Mouse (Mus musculus) left cerebral cortex, adult 9 months (tissue): ENCODE data around the gene Pex10.
"Not testable (repeated sequence)": the region's sequence is repeated elsewhere in the genome, so short reads cannot be mapped to it uniquely, and the experiment has no call there.

Experiments
- DNase-seq, 2 experiments: peaks; one replicate each; pipeline ENCODE4 v3.0.0; 2022; ENCODE audit warnings: low spot score in 2 of 2

Pex10 gene

DNA sequence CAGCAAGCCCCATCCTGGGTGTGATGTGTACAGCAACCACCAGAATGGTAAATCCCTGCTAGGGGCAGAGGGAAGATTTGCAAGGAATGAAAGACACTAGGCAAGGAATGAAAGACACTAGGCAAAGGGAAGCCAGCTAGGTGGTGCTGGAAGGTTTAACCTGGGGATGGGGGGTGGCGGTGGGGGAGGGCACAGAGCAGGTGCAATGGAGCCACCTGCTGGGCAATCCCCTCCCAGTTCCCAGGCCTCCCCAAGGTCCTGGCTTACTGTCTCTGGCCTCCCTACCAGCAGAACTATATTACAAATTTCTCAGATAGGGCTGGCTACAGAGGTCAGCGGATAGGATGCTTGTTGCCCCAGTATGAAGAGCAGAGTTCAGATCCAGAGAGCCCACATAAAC lies 2.3 kb upstream of the Pex10 start:
- no peak for DNase-seq

DNA sequence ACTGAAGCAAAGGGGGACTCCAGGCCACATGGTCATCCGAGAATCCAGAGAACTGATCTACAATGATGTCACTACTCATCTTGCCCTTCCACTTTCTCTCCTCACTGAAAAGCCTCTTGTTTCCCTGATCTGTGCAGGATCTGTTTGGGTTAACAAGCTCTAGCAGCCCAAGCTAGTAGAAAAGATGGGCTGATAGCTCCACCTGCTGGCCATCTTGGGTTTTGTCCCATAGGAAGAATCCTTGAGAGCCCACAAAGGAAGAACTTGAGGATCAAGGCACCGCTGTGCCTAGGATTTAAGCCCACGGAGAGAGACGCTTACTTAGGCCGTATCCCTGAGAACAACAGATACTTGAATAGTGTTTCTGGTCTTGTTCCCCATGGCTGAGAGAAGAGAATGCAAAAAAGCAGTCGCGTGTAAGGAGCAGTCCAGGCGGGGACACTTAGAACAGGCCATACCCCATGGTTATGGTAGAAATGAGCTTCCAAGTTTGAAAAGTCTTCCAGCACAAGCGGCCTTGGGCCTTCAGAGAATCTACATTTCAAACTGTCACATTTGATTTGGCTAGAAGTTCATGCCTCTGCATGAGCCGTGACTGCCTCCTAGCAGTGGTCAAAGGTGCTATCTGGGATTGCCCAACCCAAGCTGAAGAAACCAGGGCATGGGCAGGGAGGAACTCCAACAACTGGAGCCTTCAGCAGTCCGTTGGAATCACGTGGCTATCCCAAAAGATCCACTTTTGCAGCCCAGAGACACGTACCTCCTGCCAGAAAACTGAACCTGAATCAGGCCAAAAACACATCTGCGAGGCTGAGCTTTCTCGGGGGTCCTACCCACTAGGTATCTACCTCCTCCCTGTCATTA lies 614 bp upstream of the Pex10 start:
- DNase-seq = peak; percentile 74 to 96

DNA sequence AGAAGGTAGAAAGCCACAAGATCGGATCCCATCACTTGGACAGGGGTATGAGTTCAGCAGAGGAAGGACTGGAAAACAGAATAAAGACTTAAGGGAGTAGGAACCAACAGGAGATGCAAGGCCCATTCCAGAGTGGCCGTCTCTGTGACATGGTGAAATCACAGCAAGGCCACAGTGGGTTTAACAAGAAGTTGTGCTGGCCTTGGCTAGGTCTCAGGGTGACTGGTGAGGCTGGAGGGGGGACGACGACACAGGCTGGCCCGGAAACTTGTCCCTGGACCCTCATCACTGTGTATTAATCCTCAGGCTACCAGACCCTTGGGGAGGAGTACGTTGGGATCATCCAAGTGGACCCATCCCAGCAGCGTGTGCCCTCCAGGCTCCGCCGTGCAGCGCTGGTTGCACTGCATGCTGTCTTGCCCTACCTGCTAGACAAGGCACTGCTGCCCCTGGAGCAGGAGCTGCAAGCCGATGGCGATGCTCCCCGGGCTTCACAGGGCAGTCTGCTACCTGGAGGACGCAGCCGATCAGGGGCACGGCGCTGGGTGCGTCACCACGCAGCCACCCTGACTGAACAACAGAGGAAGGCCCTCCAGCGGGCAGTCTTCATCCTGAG lies 1.6 kb downstream of the Pex10 start:
- DNase-seq = no peak

DNA sequence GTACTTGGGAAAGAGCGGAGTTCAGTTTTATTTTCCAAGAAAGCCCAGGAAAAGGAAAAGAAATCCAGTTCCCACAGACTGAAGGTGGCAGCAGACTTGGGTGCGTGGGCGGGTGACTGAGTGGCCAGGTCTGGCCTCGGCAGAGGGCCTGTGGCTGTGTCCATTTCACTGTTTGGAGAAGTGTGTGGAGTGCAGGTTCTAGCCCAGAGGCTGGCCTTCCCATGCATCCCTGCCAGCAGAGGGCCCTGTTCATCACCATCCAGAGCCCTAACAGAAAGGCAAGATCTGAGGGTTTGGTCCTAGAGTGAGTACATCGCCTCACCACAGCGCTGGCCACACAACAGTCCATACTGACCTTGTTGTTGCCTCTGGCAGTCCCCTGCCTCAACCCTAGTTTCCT lies 2.4 kb downstream of the Pex10 start:
- DNase-seq = no peak

DNA sequence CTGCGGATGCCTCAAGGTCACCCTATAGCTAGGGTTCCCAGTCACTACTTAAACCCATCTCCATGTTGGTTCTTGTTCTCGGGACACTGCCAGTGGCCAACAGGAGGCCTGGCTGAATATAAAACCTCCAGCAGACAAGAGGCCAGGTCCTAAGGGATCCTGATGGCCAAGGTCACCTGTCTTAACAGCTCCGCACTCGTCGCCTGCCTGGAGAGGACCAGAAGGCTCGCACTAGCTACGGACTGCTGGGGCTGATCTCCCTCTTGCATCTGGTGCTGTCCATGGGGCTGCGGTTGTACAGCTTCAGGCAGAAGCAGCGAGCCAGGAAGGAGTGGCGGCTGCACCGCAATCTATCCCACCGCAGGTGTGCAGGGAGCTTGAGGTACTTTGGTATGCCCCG lies 3.4 kb downstream of the Pex10 start:
- DNase-seq = no peak

DNA sequence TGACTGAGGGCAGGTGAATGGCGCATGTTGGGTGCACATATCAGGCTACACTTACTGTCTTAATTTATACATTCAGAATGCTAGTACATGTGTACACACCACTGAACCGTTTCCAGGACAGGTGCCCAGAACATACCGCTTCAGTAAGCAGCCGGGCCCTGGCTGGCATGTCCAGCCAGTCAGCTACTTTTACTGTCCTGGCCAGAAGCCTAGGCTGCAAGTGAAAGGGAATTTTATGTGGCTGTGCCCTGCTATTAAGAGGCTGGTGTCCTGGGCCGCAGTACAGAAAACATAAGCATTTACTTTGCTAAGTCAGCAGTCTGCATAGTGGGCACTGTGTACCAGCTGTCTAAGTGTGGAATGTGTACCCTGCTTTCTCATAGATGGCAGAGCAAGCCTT lies 4.1 kb downstream of the Pex10 start:
- no peak for DNase-seq

DNA sequence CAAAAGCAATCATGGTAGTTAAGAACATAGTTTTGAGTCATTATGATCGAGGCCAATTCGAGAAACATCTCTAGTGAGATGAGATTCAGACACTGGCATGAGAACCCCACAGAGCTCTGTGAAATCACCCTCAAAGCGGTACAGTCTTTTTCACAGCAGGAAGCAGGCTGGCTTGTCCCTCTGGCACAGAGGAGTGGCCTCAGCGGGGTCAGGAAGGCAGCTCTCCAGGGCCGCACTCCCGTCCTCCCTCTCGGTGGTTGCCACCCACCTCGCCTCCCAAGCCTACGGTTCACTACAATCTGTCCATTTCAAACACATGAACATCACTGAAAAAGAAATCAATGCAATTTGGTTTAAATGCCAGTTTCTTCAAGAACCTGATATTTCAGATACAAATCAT lies 7.6 kb downstream of the Pex10 start:
- DNase-seq = no peak

DNA sequence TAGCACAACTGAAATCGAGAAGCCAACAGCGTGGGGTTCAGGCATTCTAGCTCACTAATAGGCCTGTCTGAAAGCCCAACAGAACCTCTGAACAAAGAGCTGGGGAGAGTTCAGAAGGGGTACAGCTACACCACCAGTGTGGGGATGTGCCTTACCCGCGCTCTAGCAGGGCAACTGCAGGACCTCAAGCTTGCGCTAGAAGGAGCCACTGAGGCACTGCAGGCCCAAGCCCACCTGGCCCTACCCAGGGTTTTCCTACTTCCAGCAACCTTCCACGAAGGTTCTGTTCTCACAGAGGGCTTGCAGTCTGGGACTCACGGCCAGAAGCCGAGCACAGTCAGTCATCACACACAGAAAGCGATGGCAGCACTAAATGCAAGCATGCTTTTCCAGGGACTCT lies 8.3 kb downstream of the Pex10 start:
- DNase-seq = no peak

DNA sequence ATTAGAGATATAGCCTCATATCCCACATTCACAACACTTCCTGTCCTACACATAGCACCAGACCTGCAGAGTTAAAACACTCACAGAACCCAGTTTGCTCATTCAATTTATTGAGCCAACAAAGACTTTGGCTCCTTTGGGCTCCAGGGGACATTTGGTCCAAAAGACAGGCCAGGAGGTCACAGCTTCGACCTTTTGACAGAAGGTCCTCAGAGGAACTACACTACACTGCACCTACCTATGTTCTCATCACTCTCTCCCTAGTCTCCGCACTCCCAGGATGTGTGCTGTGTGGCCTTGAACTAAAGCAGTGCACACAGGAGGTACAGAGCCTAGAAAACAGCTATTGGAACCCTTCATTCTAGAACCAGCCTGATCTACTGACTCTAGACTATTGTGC lies 9.0 kb downstream of the Pex10 start:
- no peak for DNase-seq

DNA sequence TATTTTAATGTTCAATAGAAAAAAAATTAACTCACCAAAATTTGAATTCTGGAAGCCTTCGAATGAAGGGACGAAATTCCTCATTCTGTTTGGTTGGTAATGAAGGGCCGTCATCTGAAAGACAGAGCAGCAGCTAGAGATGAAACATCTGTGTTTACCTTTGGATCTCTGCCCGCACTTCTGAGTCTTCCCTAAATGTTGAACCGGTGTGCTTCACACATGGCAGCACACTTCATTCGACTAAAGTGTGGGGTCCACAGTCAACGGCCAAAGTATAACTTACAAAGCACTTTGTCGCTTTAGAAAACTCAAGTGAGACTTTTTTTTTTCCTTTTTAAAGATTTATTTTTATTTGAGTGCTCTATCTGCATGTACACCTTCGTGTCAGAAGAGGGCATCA lies 9.9 kb downstream of the Pex10 start:
- no peak for DNase-seq

DNA sequence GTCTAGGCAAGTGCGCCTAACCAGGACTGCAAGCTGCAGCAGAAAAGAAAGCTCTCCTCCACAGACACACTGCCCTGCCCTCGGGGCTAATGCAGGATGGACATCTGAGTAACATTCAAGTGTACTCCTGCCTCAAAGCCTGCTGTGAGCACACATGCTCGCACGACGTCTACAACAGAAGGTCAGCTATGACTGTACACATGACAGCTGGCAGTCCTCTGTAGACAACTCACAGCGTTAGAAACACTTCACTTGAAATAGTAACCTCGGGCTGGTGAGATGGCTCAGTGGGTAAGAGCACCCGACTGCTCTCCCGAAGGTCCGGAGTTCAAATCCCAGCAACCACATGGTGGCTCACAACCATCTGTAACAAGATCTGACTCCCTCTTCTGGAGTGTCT lies 12.0 kb downstream of the Pex10 start:
- DNase-seq = not testable (repeated sequence)

DNA sequence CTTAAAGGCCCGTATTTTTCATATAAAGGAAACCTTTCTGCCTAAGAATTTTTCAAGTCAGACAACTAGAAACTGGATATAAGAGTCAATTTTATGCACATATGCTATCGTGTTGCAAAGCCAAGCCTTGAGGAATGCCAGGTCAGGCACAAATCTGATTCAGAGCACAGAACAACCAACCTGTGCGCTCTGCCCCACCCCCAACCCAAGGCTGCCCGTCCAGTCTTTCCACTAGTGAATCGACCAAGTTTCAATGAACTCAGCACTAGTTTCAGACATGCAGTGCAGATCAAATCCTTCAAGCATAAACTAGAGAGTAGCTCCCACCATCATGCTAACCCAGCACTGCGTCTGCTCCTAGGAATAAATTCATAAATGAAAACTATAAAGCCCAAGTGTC lies 12.8 kb downstream of the Pex10 start:
- no peak for DNase-seq

DNA sequence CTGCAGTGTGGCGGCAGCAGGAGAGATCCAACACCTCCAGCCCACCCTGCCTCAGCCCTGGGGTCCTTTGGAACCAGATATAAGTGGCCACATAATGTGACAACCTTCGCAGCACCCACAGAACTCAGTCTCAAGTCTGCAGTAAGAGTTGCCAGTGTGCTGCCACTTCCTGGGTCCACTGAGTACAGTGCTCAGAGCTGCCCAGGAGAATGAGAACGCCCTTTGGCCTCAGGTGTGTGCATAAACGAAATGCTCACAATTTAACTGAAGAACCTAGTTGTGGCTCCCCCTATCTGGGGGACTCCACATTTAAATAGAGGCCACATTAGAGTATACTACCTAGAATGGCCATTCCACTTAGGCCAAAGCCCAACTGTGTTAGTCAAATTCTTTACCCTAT lies 16.7 kb downstream of the Pex10 start:
- DNase-seq = no peak

DNA sequence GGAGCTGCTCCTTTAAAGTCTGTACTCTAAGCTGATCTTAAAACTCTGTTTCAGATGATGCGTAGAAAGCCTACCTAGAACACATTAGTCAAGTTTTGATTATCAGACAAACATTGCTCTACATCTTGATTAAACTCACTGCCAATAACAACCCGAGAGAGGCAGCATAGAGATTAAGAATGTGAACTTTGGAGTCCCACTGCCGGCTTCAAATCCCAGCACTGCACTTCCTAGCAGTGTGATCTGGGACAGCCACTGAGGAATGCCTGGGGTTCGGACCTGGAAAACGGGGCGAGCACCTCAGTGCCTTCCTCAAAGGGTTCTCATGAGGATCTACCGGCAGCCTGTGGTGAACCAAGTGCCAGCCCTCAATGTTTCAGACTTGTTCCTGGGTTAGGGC lies 17.5 kb downstream of the Pex10 start:
- no peak for DNase-seq

DNA sequence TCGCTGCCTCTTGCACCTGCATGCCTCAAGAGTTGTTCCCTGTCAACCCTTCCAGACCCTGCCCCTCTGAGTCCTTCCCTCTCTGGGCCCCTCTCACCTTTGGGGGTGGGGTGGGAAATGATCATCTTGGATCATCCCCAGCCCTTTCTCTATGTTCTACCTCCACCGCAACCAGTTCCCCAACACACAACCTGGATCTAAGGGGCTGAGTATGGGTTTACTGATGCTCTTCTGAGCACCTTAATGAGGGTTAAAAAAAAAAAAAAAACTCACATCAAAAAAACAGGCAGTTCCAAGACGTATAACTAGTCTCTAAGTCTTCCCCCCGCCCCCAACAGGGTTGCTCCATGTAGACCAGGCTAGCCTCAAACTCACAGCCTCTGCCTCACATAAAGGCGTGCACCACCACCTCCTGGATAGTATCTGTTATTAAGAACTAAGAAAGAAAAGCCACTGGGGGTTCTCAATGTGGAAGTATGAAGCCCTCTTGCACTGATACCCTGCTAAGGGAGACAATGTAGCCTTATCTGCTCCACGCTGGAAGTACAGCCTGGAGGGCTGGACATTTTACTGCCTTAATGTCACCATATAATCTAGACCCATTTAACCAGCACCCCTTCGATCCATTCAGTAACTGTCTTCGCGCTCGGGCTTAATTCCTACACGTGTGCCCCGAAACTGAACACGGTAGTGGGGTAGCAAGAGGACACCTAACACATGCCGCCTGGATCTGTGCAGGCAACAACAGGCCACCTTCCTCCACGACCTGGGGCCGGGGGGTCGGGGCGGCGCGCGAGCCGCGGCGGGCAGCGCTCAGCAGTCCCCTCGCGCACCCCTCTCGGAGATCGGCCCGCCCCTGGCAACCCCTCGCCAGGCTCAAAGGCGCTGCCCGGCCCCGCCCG lies 18.6 kb downstream of the Pex10 start:
- DNase-seq = no peak

DNA sequence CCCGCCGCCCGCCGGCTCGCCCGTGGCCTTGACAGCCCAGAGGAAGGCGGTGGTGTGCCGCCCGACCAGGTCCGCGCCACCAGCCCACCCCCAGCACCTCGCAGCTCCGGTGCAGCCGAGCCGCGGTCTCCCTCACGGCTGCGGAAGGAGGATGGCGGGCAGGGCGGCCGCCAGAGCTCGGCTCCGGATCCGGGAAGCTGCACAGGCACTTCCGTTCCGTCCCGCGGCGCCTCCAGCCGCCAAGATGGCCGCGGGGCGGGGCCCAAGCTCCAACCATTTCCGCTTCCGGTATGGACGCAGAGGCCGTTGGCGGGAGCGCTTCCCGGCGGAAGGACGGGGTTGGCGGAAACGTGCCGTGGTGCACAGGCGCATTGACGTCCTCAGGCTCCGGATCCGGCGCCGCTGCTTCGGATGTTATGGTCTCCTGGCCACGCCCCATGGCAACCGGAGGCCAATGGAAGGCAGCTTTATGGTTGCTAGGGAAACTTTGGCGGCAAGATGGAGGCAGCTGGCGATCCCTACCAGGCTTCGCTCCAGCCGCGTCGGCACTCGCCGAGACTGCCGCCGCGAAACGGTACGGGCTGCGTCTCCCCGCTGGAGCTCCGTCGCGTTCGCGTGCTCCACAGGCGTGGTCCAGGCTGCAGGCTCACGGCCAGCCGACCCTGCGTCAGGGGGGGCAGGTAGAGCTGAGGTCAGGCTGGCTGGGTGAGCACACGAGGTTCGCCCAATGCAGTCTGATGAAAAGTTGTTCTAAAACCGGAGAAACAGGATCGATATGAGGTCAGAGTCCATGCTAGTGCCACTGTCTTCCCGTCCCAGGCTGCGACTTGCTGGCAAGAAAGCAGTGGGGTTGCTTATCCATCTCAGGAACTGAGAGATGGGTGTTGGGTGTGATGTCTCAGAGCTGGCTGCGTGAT lies 19.6 kb downstream of the Pex10 start, which contains the start of the genes Rer1 and Morn1:
Gene Rer1 (minus strand): TSS at position 275 of the 917 bp plus-strand sequence.
Gene Morn1 (plus strand): TSS at position 470 of the 917 bp plus-strand sequence.
- DNase-seq = peak; percentile 98 to 100

DNA sequence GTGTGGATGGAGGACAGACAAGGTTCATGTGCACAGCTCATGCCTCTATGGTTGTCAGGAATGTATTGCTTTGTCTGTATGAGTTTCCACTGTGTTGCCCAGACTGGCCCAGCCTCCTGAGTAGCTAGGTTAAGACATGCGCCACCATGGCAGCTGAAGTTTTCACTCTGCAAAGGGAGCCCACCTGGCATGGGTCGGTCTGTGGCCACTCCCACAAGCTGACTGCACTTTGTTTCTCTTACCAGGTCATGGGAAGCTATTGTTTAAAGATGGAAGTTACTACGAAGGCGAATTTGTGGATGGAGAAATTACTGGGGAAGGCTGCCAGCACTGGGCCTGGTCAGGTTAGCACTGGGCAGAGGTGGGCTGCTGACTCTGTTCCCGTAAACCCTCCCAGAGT lies 22.4 kb downstream of the Pex10 start:
- DNase-seq = no peak

DNA sequence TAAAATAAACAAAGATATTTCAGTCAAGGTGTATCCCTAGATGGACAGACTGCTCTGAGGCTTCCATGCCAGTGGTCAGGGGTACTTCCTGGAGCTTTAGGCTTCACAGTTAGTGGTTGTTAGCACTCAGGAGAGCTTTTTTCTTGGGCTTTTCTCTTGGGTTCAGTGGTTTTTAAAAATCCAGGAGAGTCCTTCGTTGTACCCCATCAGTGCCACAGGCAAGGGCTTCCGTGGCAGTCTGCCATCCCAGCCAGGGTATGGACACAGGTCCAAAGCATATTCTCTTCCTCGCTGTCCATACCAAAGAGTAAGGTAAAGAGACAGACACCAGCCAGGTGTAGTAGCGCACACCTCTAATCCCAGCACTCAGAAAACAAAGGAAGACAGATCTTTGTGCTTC lies 23.3 kb downstream of the Pex10 start:
- no peak for DNase-seq

DNA sequence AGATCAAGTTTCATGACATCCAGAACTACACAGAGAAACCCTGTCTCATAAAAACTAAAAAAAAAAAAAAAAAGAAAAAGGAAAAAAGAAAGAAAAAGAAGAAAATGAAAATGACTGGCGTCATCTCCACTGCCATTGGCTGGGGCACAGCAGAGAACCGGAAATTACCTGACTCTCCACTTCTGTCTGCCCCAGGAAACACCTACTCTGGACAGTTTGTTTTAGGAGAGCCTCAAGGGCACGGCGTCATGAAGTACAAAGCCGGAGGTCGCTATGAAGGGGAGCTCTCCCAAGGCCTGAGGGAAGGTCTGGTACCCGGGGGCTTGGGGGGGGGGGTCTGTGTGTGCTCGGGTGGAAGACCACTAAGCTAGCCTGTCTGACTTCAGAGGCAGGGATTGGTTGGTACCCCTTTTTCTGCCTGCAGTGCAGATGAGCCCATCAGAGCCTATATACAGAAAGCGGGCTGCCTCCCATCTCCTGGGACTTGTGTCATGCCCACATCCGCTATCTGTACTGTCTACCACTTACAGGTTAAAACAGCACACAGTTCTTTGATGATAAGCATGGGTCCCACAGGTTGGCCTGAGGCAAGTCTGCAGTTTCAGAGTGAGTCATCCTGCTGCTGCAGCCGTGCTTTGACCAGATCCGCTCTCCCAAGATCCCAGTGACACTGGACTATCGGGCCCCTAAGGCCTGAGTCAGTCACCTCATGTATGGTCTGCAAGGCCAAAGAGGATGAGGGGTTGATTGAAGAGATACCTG lies 24.1 kb downstream of the Pex10 start:
- no peak for DNase-seq

DNA sequence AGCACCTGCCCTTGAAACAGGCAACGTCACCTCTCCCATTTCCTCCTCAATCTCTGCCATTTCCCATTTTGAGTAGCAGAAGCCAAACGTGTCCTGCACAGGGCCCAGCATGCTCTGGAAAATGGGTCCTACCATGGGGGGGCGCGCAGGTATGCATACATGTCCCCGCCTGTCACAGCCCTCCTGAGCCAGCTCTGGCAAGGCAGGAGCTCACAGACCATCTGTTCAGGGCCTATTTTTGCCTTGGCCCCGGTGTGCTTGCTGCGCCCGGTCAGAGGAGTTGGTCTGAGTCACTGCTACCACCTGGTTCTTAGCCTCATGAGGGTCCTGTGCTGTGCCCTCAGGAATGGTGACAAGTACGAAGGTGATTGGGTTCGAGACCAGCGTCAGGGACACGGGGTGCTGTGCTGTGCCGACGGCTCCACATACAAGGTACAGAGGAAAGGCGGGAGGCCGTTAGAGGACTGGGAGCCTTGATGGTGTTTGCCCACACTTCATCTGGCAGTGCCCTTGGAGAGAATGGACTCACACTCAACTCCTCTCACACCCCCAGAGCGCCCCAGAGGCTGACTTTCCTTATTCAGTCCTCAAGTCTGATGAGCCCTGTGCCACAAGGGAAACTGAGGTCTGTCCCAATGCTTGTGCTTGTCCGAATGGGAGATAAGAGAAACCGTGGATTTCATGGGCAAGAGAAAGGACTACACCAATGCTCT lies 26.1 kb downstream of the Pex10 start:
- no peak for DNase-seq
